Comparison of ENCODE assay signal across 11 mouse cellular contexts in the genomic region with DNA sequence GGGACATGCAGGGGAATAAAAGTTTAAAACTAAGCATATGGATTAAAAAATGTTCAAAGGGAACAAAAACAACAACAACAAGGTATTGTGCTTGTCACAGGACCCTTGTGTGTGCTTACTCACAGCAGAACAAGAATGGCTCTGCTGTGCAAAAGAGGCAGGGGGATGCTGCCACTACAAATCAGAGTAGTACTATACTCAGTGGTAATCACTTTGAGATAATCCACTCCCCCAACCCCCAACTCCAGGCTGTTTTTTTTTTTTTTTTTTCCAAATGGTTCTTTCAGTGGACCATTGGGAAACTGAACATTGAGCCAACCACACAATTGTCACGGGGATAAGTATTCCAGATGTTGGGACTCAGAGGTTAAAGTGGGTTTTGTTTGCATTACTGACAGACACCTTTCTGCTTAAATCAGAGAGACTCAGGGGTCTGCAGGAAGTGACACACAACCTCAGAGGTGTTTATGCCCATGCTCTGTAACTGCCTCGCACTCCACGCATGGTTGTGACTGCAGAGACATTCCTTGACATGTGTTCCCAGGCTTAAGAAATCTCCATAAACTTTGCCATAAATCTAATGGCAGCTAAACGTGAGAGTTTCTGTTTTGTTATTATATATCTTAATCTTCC.
"Had no signal": no experiment of that assay in that cellular context is flagged by ENCODE, and none has a peak within 500 bp of the region (broad histone marks: within the 10 kb centered on the region; RNA-seq: fewer than 3 reads in every experiment).

No protein-coding gene starts in this region.

- H3K27me3 ChIP-seq: midbrain, embryonic 13.5 days; neural tube, embryonic 15.5 days had no signal

- H3K36me3 ChIP-seq: midbrain, embryonic 13.5 days; neural tube, embryonic 15.5 days had no signal

- DNase-seq: kidney, postnatal 25 days; lung, adult 18-20 months; right cerebral cortex, adult 18-20 months; right cerebral cortex, postnatal 25 days; thymus, postnatal 4 days had no signal

- H3K4me2 ChIP-seq: midbrain, embryonic 13.5 days; neural tube, embryonic 15.5 days had no signal

- ATAC-seq: inflammation-experienced regulatory T-cells, adult 6 months; midbrain, embryonic 13.5 days had no signal

- H3K4me1 ChIP-seq: midbrain, embryonic 13.5 days; neural tube, embryonic 15.5 days had no signal

- H3K9ac ChIP-seq: liver, embryonic 14.5 days; midbrain, embryonic 13.5 days; neural tube, embryonic 15.5 days had no signal

- H3K9me3 ChIP-seq: midbrain, embryonic 13.5 days; neural tube, embryonic 15.5 days had no signal

- H3K4me3 ChIP-seq: layer of hippocampus, adult 2 months; left cerebral cortex, adult 2 months; midbrain, embryonic 13.5 days; neural tube, embryonic 15.5 days had no signal

- H3K27ac ChIP-seq: layer of hippocampus, adult 2 months; left cerebral cortex, adult 2 months; liver, embryonic 14.5 days; midbrain, embryonic 13.5 days; neural tube, embryonic 15.5 days had no signal
